Mouse (Mus musculus) 3T3-L1 (cell line): ENCODE results near the gene Gapvd1.

Source experiments
- DNase-seq: peaks from one replicate; pipeline ENCODE4 v3.0.0-alpha.2; 2015; ENCODE audit warnings: low read depth, low spot score

Gapvd1 gene

GRCm38 (mm10) chr2:34711904-34712303, 43.1 kb downstream of the Gapvd1 start:
- no peak for DNase-seq

GRCm38 (mm10) chr2:34708675-34709074, 46.4 kb downstream of the Gapvd1 start:
- no peak for DNase-seq

- no peak for DNase-seq
These were observed 58.4 kb downstream of the Gapvd1 start for GRCm38 (mm10) chr2:34696592-34696991.

GRCm38 (mm10) chr2:34692861-34693260, 62.2 kb downstream of the Gapvd1 start:
- DNase-seq: no peak

- DNase-seq: no peak
These were observed 70.8 kb downstream of the Gapvd1 start for GRCm38 (mm10) chr2:34684076-34684870.

GRCm38 (mm10) chr2:34677976-34678375, 77.1 kb downstream of the Gapvd1 start:
- DNase-seq: no peak

- DNase-seq: no peak
These were observed 78.0 kb downstream of the Gapvd1 start for GRCm38 (mm10) chr2:34677061-34677460.

GRCm38 (mm10) chr2:34673846-34674245, 81.2 kb downstream of the Gapvd1 start:
- no peak for DNase-seq

GRCm38 (mm10) chr2:34671385-34672026, 83.5 kb downstream of the Gapvd1 start:
- no peak for DNase-seq

GRCm38 (mm10) chr2:34670470-34670869, 84.6 kb downstream of the Gapvd1 start:
- no peak for DNase-seq

GRCm38 (mm10) chr2:34669203-34669746, 85.8 kb downstream of the Gapvd1 start:
- DNase-seq: no peak

GRCm38 (mm10) chr2:34668440-34669191, 86.4 kb downstream of the Gapvd1 start:
- no peak for DNase-seq

- no peak for DNase-seq
These were observed 87.2 kb downstream of the Gapvd1 start for GRCm38 (mm10) chr2:34667820-34668219.

- DNase-seq: no peak
These were observed 107.6 kb downstream of the Gapvd1 start for GRCm38 (mm10) chr2:34647410-34647809.

GRCm38 (mm10) chr2:34646541-34646865, 108.5 kb downstream of the Gapvd1 start:
- no peak for DNase-seq

GRCm38 (mm10) chr2:34645851-34646540, 109.0 kb downstream of the Gapvd1 start:
- no peak for DNase-seq

- peak; percentile 42 for DNase-seq
These were observed 110.2 kb downstream of the Gapvd1 start for GRCm38 (mm10) chr2:34644571-34645526.

- DNase-seq: peak; percentile 39
These were observed 112.7 kb downstream of the Gapvd1 start for GRCm38 (mm10) chr2:34642351-34642750.

- no peak for DNase-seq
These were observed 115.3 kb downstream of the Gapvd1 start for GRCm38 (mm10) chr2:34639725-34640124.

GRCm38 (mm10) chr2:34638955-34639650, 115.9 kb downstream of the Gapvd1 start:
- DNase-seq: peak; percentile 44
